Mouse (Mus musculus): ENCODE data around the gene Smyd5. TPM values are rescaled to one million over a fixed set of nuclear protein-coding genes. Genes with fewer than 3 reads are reported as not detected.

Gene Smyd5
- polyA plus RNA-seq, 1 experiment from 2014 or later = 74.4 TPM

DNA sequence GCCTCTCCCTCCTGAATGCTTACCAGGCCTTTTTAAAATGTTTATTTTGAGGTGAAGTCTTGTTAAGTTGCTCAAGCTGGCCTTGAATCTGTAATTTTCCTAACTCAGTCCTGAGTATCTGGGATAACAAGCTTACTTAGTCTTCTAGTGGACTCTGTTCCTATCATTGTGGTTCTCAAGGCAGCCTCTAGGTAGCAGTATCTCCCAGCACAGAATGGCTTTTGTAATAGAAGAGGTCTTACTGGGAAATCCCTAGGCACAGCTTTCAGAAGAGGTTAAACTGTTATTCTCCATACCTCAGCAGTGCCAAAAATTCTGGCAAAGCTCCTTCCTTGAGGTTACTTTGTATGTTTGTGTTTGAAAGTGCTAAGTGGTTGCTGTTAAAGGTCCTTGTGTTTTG lies 33.6 kb downstream of the Smyd5 start:
- H3K4me1 ChIP-seq (ENCODE audit: insufficient read depth, low read length) = no peaks in the 10 kb centered on the region

GRCm38 (mm10) chr6:85469660-85470430 lies 38.1 kb downstream of the Smyd5 start:
- H3K9ac ChIP-seq (replicated peaks; ENCODE audit: low read length) = no peak overlapping the region

More for the DNA sequence above, 33.6 kb downstream of the Smyd5 start:
- H3K4me3 ChIP-seq (ENCODE audit: low read length) = no peak overlapping the region
- no peaks in the 10 kb centered on the region for H3K9me3 ChIP-seq (ENCODE audit: low read length)
- no peak overlapping the region for H3K9ac ChIP-seq (replicated peaks; ENCODE audit: low read length)
- no peaks in the 10 kb centered on the region for H3K27me3 ChIP-seq (ENCODE audit: insufficient read depth, low read length)
- peaks cover 90% of the 10 kb centered on the region for H3K36me3 ChIP-seq (ENCODE audit: insufficient read depth, low read length)
- no peak overlapping the region for H3K27ac ChIP-seq (ENCODE audit: low read length)
- H3K4me2 ChIP-seq (replicated peaks; ENCODE audit: low read depth, low read length) = no peak overlapping the region
- no peak for ATAC-seq (ENCODE audit: low FRiP score, low TSS enrichment)

DNA sequence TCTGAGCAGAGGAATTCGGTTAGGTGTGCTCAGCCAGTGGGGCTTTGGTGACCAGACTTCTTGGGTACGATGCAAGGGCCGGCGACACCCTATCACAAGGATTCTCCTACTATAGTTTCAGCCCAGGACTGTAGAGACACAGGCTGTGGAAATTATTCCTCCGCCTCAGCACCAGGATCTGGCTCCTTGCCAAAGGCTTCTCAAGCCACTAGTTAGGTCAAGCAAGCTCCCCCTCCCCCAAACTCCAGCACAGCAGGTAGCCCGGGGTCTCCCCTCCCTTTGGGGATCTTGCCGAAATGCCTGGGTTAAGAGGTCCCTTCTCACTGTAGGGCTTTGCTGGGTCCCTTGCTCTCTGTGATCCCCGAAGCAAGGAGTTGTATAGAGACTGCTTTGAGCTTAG lies 40.2 kb downstream of the Smyd5 start:
- WGBS = 62% methylated on average over 8 of the region's 8 CpGs
- H3K4me1 ChIP-seq (ENCODE audit: insufficient read depth, low read length) = no peaks in the 10 kb centered on the region
- no peak overlapping the region for H3K4me2 ChIP-seq (replicated peaks; ENCODE audit: low read depth, low read length)
- H3K4me3 ChIP-seq (ENCODE audit: low read length) = no peak overlapping the region
- no peak overlapping the region for H3K27ac ChIP-seq (ENCODE audit: low read length)
- H3K36me3 ChIP-seq (ENCODE audit: insufficient read depth, low read length) = peaks cover 29% of the 10 kb centered on the region
- no peaks in the 10 kb centered on the region for H3K9me3 ChIP-seq (ENCODE audit: low read length)
- no peak overlapping the region for H3K9ac ChIP-seq (replicated peaks; ENCODE audit: low read length)
- H3K27me3 ChIP-seq (ENCODE audit: insufficient read depth, low read length) = no peaks in the 10 kb centered on the region
- no peak for ATAC-seq (ENCODE audit: low FRiP score, low TSS enrichment)

More at GRCm38 (mm10) chr6:85469660-85470430, 38.1 kb downstream of the Smyd5 start:
- 71% methylated on average over 5 of the region's 5 CpGs for WGBS
- no peak overlapping the region for H3K4me3 ChIP-seq (ENCODE audit: low read length)
- ATAC-seq (ENCODE audit: low FRiP score, low TSS enrichment) = peak; percentile 49; the same call in 1 of the 2 replicates
- no peaks in the 10 kb centered on the region for H3K9me3 ChIP-seq (ENCODE audit: low read length)
- H3K4me1 ChIP-seq (ENCODE audit: insufficient read depth, low read length) = no peaks in the 10 kb centered on the region
- no peaks in the 10 kb centered on the region for H3K27me3 ChIP-seq (ENCODE audit: insufficient read depth, low read length)
- no peak overlapping the region for H3K4me2 ChIP-seq (replicated peaks; ENCODE audit: low read depth, low read length)
- H3K36me3 ChIP-seq (ENCODE audit: insufficient read depth, low read length) = peaks cover 50% of the 10 kb centered on the region
- no peak overlapping the region for H3K27ac ChIP-seq (ENCODE audit: low read length)

DNA sequence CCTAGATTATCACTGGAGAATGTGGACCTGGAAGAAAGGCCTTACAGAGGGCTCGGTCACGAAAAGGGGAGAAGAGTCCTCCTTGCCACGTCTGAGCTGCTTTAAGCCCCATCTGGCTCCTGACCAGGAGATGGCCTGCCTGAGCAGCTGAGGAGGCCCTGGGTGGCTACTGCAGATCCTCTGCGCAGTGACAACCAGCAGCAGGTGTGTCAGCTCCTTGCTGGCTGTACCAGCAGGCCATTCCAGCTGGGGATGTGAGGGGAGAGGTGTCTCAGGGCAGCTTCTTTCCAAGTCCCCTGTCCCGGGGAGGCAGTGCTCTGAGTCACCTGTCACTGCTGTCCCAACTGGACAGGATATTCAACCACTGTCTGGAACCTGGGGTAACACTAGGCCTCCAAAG lies 40.8 kb downstream of the Smyd5 start:
- Histone ChIP-seq H3K9me3 (ENCODE audit: low read length) (no peaks in the 10 kb centered on the region), H3K4me1 (ENCODE audit: insufficient read depth, low read length) (no peaks in the 10 kb centered on the region), H3K4me2 (replicated peaks; ENCODE audit: low read depth, low read length) (no peak overlapping the region), H3K27me3 (ENCODE audit: insufficient read depth, low read length) (no peaks in the 10 kb centered on the region; the same call in 1 of the 2 replicates), H3K27ac (ENCODE audit: low read length) (no peak overlapping the region), H3K4me3 (ENCODE audit: low read length) (no peak overlapping the region), H3K9ac (replicated peaks; ENCODE audit: low read length) (no peak overlapping the region), H3K36me3 (ENCODE audit: insufficient read depth, low read length) (peaks cover 23% of the 10 kb centered on the region)
- WGBS = 56% methylated on average over 5 of the region's 5 CpGs
- no peak for ATAC-seq (ENCODE audit: low FRiP score, low TSS enrichment)

- no peak overlapping the region for H3K4me3 ChIP-seq (ENCODE audit: low read length)
Observed at GRCm38 (mm10) chr6:85475581-85475980, 43.8 kb downstream of the Smyd5 start.

GRCm38 (mm10) chr6:85477366-85477917 lies 45.7 kb downstream of the Smyd5 start:
- WGBS = 36% methylated on average over 10 of the region's 10 CpGs
- peaks cover 5% of the 10 kb centered on the region; the same call in 1 of the 2 replicates for H3K4me1 ChIP-seq (ENCODE audit: insufficient read depth, low read length)
- H3K36me3 ChIP-seq (ENCODE audit: insufficient read depth, low read length) = no peaks in the 10 kb centered on the region
- H3K4me3 ChIP-seq (ENCODE audit: low read length) = no peak overlapping the region
- no peak for ATAC-seq (ENCODE audit: low FRiP score, low TSS enrichment)
- no peak overlapping the region for H3K27ac ChIP-seq (ENCODE audit: low read length)
- no peak overlapping the region for H3K4me2 ChIP-seq (replicated peaks; ENCODE audit: low read depth, low read length)
- H3K9me3 ChIP-seq (ENCODE audit: low read length) = no peaks in the 10 kb centered on the region
- H3K27me3 ChIP-seq (ENCODE audit: insufficient read depth, low read length) = peaks cover 18% of the 10 kb centered on the region
- H3K9ac ChIP-seq (replicated peaks; ENCODE audit: low read length) = no peak overlapping the region

More at GRCm38 (mm10) chr6:85475581-85475980, 43.8 kb downstream of the Smyd5 start:
- Histone ChIP-seq H3K36me3 (ENCODE audit: insufficient read depth, low read length) (no peaks in the 10 kb centered on the region), H3K4me2 (replicated peaks; ENCODE audit: low read depth, low read length) (no peak overlapping the region), H3K4me1 (ENCODE audit: insufficient read depth, low read length) (no peaks in the 10 kb centered on the region), H3K27me3 (ENCODE audit: insufficient read depth, low read length) (peaks cover 9% of the 10 kb centered on the region), H3K9me3 (ENCODE audit: low read length) (no peaks in the 10 kb centered on the region), H3K9ac (replicated peaks; ENCODE audit: low read length) (no peak overlapping the region), H3K27ac (ENCODE audit: low read length) (no peak overlapping the region)
- WGBS = 79% methylated on average over 3 of the region's 3 CpGs
- ATAC-seq (ENCODE audit: low FRiP score, low TSS enrichment) = no peak

- no peak overlapping the region for H3K4me2 ChIP-seq (replicated peaks; ENCODE audit: low read depth, low read length)
- peaks cover 5% of the 10 kb centered on the region; the same call in 1 of the 2 replicates for H3K4me1 ChIP-seq (ENCODE audit: insufficient read depth, low read length)
- no peaks in the 10 kb centered on the region for H3K9me3 ChIP-seq (ENCODE audit: low read length)
- H3K27ac ChIP-seq (ENCODE audit: low read length) = no peak overlapping the region
- WGBS = 44% methylated on average over 14 of the region's 14 CpGs
- no peak overlapping the region for H3K4me3 ChIP-seq (ENCODE audit: low read length)
- H3K36me3 ChIP-seq (ENCODE audit: insufficient read depth, low read length) = no peaks in the 10 kb centered on the region
- ATAC-seq (ENCODE audit: low FRiP score, low TSS enrichment) = no peak
- no peak overlapping the region for H3K9ac ChIP-seq (replicated peaks; ENCODE audit: low read length)
- peaks cover 26% of the 10 kb centered on the region for H3K27me3 ChIP-seq (ENCODE audit: insufficient read depth, low read length)
Observed at GRCm38 (mm10) chr6:85478416-85478815, 46.6 kb downstream of the Smyd5 start.

- ATAC-seq (ENCODE audit: low FRiP score, low TSS enrichment) = no peak
- H3K27me3 ChIP-seq (ENCODE audit: insufficient read depth, low read length) = peaks cover 42% of the 10 kb centered on the region
- WGBS = 81% methylated on average over 5 of the region's 5 CpGs
- H3K9me3 ChIP-seq (ENCODE audit: low read length) = no peaks in the 10 kb centered on the region
- no peak overlapping the region for H3K9ac ChIP-seq (replicated peaks; ENCODE audit: low read length)
- H3K27ac ChIP-seq (ENCODE audit: low read length) = no peak overlapping the region
- H3K4me3 ChIP-seq (ENCODE audit: low read length) = no peak overlapping the region
- H3K4me2 ChIP-seq (replicated peaks; ENCODE audit: low read depth, low read length) = no peak overlapping the region
- peaks cover 13% of the 10 kb centered on the region; the same call in 1 of the 2 replicates for H3K4me1 ChIP-seq (ENCODE audit: insufficient read depth, low read length)
- no peaks in the 10 kb centered on the region for H3K36me3 ChIP-seq (ENCODE audit: insufficient read depth, low read length)
Observed at GRCm38 (mm10) chr6:85479979-85480378, 48.2 kb downstream of the Smyd5 start.

DNA sequence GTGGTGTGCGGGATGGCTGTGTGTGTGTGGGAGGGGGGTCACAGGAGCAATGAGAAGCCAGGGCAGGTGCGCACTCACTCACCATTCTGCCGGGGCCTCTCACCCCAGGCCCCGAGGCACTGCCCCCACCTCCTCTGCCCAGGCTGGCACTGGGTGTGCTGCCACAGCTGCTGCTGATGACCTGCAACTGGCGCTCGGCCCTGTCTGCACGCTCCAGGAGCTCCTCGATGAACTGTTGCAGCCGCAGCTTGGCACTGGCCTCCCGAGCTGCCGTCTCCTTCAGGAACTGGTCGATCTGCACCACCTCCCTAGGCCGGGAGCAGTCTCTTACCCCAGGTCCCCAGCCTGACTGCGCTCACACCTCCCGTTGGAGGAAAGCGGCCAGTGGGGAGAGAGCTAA lies 48.9 kb downstream of the Smyd5 start:
- 36% methylated on average over 16 of the region's 16 CpGs for WGBS
- H3K4me3 ChIP-seq (ENCODE audit: low read length) = no peak overlapping the region
- ATAC-seq (ENCODE audit: low FRiP score, low TSS enrichment) = peak; percentile 87

More for the DNA sequence above, 48.9 kb downstream of the Smyd5 start:
- Histone ChIP-seq H3K4me1 (ENCODE audit: insufficient read depth, low read length) (peaks cover 13% of the 10 kb centered on the region; the same call in 1 of the 2 replicates), H3K36me3 (ENCODE audit: insufficient read depth, low read length) (no peaks in the 10 kb centered on the region), H3K9ac (replicated peaks; ENCODE audit: low read length) (no peak overlapping the region), H3K9me3 (ENCODE audit: low read length) (no peaks in the 10 kb centered on the region), H3K27me3 (ENCODE audit: insufficient read depth, low read length) (peaks cover 49% of the 10 kb centered on the region), H3K4me2 (replicated peaks; ENCODE audit: low read depth, low read length) (0 out of 2 replicates have a peak overlapping the region, but pooled peaks have one; percentile 13), H3K27ac (ENCODE audit: low read length) (no peak overlapping the region)
